Mouse (Mus musculus) kidney, embryonic 16.5 days (tissue): ENCODE results near the gene Sat1. TPM values are rescaled to one million over a fixed set of nuclear protein-coding genes. Genes with fewer than 3 reads are reported as not detected.
"Not testable (repeated sequence)": the region's sequence is repeated elsewhere in the genome, so short reads cannot be mapped to it uniquely, and the experiment has no call there.

ENCODE experiments used
- ATAC-seq: fragments of 200-750 bp; cut with Nextera tagmentation; 2 replicates; pipeline ENCODE4 v1.8.0; 2017; ENCODE audit warnings: moderate TSS enrichment; ENCODE audit not compliant: low FRiP score, low TSS enrichment
- H3K27ac ChIP-seq: fragments of 300-500 bp; sonication (generic); 2 replicates; pipeline ENCODE4 v1.5.1; 2014; ENCODE audit warnings: low read length
- H3K27me3 ChIP-seq: fragments of 300-500 bp; sonication (generic); 2 replicates; pipeline ENCODE4 v1.6.1; 2014; ENCODE audit warnings: low read length, control low read depth, mixed read lengths; ENCODE audit not compliant: insufficient read depth
- H3K36me3 ChIP-seq: fragments of 300-500 bp; sonication (generic); 2 replicates; pipeline ENCODE4 v1.6.1; 2014; ENCODE audit warnings: low read length, control low read depth, mixed read lengths; ENCODE audit not compliant: insufficient read depth
- H3K4me1 ChIP-seq: fragments of 300-500 bp; sonication (generic); 2 replicates; pipeline ENCODE4 v1.6.1; 2014; ENCODE audit warnings: low read length, control low read depth, mixed read lengths; ENCODE audit not compliant: insufficient read depth
- H3K4me2 ChIP-seq: fragments of 300-500 bp; sonication (generic); replicated peaks from 2 replicates; pipeline ENCODE4 v1.6.1; 2014; ENCODE audit warnings: low read depth, low read length
- H3K4me3 ChIP-seq: fragments of 300-500 bp; sonication (generic); 2 replicates; pipeline ENCODE4 v1.5.1; 2014; ENCODE audit warnings: mild to moderate bottlenecking, low read length
- H3K9ac ChIP-seq: fragments of 300-500 bp; sonication (generic); replicated peaks from 2 replicates; pipeline ENCODE4 v1.6.1; 2014; ENCODE audit warnings: low read length
- H3K9me3 ChIP-seq: fragments of 300-500 bp; sonication (generic); 2 replicates; pipeline ENCODE4 v1.6.1; 2016; ENCODE audit warnings: low read length, control low read depth
- WGBS: fragments of 180-500 bp; shearing (Covaris S2); extraction: QIAGEN DNeasy Blood & Tissue Kit; methylation state at CpG from one replicate; pipeline ENCODE4 v1.1.7; 2014; 5-methylcytosine and 5-hydroxymethylcytosine counted together
- polyA plus RNA-seq: library from polyadenylated mRNA; unstranded; fragments of >200 nt; fragmentation: Nextera tagmentation; extraction: Ambion mirVana; gene quantifications from 2 replicates; pipeline ENCODE4 v1.2.1, GENCODE M21; 2015

The Sat1 gene
- polyA plus RNA-seq = 207 and 217 TPM in 2 replicates

DNA sequence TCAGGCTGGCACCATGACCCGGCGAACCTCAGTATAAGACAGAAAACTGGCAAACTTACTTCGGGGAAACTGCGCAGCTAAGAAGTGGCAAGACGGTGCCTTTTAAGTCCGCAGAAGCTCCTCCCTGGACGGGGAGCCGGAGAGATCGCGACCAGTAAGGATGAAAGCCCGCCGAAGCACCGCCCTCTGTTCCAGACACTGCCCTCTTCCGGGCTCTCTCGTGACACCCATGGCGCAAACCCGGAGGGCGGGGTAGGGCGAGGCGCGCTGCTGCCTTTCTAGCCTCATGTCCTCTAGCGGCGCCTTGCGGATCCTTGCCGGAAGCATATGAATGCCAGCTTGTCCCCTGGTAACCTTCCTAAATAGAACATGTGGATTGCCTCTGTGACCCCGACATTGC lies at the start of gene Sat1:
Sat1 (minus strand) TSS at position 179 of the 400 bp plus-strand sequence.
- H3K27ac ChIP-seq = peak within 1 kb of the TSS; percentile 68

DNA sequence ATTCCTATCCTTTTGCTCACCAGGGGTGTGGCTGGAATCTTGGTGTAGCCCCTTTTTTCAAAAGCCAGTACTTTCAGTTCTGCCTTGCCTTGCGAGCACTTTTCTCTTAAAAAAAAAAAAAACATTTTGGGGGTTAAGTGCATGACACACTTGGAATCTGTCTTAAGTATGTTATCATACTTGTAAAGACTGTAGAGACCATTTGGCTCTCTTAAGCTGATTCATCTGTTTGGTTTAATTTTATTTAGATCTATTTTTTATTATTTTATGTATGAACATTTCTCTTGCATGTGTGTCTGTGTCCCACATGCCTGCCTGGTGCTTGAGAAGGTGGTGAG lies 46.6 kb upstream of the Sat1 start:
- H3K27ac ChIP-seq = no peak overlapping the region
- 58% methylated on average over 1 of the region's 1 CpGs for WGBS

More for the DNA sequence above, at the start of gene Sat1:
- 22% methylated on average over 26 of the region's 26 CpGs for WGBS
- ATAC-seq = peak; percentile 99
- Histone ChIP-seq H3K9ac (peak within 1 kb of the TSS; percentile 60), H3K4me1 (no peaks in the 10 kb centered on the region), H3K4me2 (peak within 1 kb of the TSS; percentile 51), H3K36me3 (no peaks in the 10 kb centered on the region), H3K27me3 (no peaks in the 10 kb centered on the region), H3K9me3 (no peaks in the 10 kb centered on the region), H3K4me3 (peak within 1 kb of the TSS; percentile 51)

DNA sequence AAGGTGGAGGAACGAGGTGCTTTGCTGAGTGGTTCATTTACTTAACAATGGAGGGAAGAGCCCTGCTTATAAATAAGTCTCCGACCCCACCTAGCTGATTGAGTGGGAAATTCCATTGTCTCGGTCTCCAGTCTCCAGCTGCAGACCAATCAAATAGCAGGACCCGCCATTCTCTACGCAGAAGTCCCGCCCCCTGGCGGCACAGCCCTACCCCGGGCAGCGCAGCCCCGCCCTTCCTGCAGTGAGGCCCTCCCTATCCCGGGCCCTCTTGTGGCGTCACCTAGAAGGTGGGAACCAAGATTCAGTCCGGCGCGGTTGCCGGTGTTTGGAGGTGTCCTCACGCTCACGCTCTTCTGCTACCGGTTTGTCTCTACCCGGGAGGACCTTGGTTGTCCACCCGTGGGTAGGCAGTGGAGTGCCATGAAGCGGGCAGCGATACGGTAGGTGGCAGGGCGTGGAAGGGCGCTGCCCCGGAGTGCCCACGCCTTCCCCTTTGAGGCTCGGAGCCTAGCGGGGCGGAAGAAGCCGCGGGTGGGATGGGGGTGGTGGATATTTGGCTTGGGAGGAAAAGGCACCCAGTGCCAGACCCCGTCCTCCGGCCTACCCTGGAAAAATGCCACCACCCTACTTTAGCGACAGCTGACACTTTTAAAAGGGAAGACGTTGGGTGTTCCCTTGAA lies 46.1 kb upstream of the Sat1 start, which contains the start of gene Acot9:
Acot9 (plus strand) TSS at position 209 of the 680 bp plus-strand sequence.
- H3K27ac ChIP-seq = 0 out of 2 replicates have a peak within 1 kb of the TSS, but pooled peaks have one; percentile 29
- H3K4me2 ChIP-seq = peak within 1 kb of the TSS; percentile 51
- no peaks in the 10 kb centered on the region for H3K36me3 ChIP-seq
- no peaks in the 10 kb centered on the region for H3K4me1 ChIP-seq
- WGBS = 22% methylated on average over 37 of the region's 37 CpGs
- H3K9ac ChIP-seq = peak within 1 kb of the TSS; percentile 72
- peak within 1 kb of the TSS; percentile 65 for H3K4me3 ChIP-seq
- no peaks in the 10 kb centered on the region for H3K27me3 ChIP-seq
- no peaks in the 10 kb centered on the region for H3K9me3 ChIP-seq
- ATAC-seq = peak; percentile 100

More for the DNA sequence above, 46.6 kb upstream of the Sat1 start:
- peak overlapping the region; percentile 51 for H3K4me2 ChIP-seq
- H3K4me3 ChIP-seq = peak overlapping the region; percentile 65
- peak overlapping the region; percentile 72 for H3K9ac ChIP-seq
- H3K9me3 ChIP-seq = no peaks in the 10 kb centered on the region
- no peaks in the 10 kb centered on the region for H3K27me3 ChIP-seq
- ATAC-seq = no peak
- no peaks in the 10 kb centered on the region for H3K4me1 ChIP-seq
- no peaks in the 10 kb centered on the region for H3K36me3 ChIP-seq

DNA sequence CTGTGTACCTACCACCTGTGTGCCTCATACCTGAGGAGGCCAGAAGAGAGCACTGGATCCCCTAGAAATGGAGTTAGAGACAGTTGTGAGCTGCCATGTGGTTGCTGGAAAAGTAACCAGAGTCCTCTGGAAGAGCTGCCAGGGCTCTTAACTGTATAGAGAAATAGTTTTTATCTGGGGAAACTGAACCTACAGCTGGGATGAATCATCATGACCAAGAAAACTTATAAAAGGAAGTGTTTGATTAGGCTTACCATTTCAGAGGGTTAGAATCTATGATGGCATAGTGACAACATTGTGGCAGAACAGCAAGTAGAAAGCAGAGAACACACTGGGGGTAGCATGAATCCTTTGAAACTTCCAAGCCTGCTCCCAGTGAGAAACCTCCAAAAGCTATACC lies 40.6 kb upstream of the Sat1 start:
- Histone ChIP-seq H3K4me1 (no peaks in the 10 kb centered on the region), H3K4me3 (no peak overlapping the region), H3K36me3 (no peaks in the 10 kb centered on the region), H3K4me2 (no peak overlapping the region), H3K27me3 (no peaks in the 10 kb centered on the region), H3K9ac (no peak overlapping the region), H3K9me3 (no peaks in the 10 kb centered on the region), H3K27ac (no peak overlapping the region)
- ATAC-seq = no peak

DNA sequence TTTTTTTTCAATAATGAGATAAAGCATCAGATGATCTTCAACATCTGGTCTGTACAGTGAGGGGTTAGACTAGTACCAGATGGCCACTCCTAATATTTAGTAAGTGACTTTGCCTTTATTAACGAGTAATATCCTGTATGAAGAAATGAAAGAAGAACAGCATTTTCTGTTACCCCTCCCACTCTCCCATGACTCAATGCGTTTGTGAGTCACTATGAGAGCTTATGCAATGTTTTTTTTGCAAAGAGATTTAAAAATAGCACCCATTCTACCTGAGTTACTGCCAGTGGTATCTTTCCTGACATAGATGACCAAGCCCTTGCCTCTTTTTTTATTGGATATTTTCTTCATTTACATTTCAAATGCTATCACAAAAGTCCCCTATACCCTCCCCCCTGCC lies 2.0 kb upstream of the Sat1 start:
- H3K4me3 ChIP-seq = no peak overlapping the region
- no peaks in the 10 kb centered on the region for H3K27me3 ChIP-seq
- no peak for ATAC-seq
- no peaks in the 10 kb centered on the region for H3K4me1 ChIP-seq
- no peak overlapping the region for H3K9ac ChIP-seq
- no peak overlapping the region for H3K27ac ChIP-seq
- no peaks in the 10 kb centered on the region for H3K36me3 ChIP-seq
- no peak overlapping the region for H3K4me2 ChIP-seq
- H3K9me3 ChIP-seq = no peaks in the 10 kb centered on the region
- 75% methylated on average over 2 of the region's 2 CpGs for WGBS

DNA sequence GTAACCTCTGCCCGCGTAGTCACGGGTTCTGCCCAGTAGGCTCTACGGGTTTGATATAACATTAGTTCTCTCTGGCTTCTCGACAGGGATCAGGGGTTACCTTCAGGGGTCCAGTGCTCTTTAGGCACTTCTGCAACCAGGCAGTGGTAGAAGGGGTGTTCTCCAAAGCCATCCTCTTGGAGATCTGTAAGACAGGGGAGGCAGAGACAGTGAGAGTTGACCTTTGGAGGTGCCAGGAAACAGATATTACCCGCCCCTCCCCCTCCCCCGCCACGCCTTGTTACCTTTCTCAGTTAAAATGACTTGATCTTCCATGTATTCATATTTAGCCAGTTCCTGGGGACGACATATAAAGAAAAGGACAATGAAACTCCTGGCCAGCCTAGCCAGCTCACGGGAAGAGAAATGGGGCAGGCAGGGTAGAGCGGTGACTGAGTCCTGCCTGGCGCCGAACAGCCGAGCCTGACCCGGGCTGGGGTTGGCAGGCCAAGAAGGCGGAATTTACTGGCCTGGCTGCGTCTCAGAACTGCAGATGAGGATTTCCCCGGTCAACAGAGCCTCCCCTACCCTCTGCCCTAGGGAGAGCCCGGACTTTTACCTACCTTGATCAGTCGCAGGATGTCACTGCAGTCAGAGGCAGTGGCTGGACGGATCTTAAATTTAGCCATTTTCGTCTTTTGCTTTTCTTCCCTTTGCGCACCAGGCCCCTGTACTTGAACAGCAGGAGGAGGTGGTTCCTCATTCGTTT lies 574 bp downstream of the Sat1 start:
- peak overlapping the region; percentile 60 for H3K9ac ChIP-seq
- WGBS = 27% methylated on average over 22 of the region's 24 CpGs
- no peaks in the 10 kb centered on the region for H3K4me1 ChIP-seq
- H3K4me3 ChIP-seq = peak overlapping the region; percentile 51
- peak overlapping the region; percentile 51 for H3K4me2 ChIP-seq
- no peaks in the 10 kb centered on the region for H3K36me3 ChIP-seq
- peak overlapping the region; percentile 68 for H3K27ac ChIP-seq
- H3K9me3 ChIP-seq = no peaks in the 10 kb centered on the region
- no peaks in the 10 kb centered on the region for H3K27me3 ChIP-seq
- peak; percentile 82 for ATAC-seq

DNA sequence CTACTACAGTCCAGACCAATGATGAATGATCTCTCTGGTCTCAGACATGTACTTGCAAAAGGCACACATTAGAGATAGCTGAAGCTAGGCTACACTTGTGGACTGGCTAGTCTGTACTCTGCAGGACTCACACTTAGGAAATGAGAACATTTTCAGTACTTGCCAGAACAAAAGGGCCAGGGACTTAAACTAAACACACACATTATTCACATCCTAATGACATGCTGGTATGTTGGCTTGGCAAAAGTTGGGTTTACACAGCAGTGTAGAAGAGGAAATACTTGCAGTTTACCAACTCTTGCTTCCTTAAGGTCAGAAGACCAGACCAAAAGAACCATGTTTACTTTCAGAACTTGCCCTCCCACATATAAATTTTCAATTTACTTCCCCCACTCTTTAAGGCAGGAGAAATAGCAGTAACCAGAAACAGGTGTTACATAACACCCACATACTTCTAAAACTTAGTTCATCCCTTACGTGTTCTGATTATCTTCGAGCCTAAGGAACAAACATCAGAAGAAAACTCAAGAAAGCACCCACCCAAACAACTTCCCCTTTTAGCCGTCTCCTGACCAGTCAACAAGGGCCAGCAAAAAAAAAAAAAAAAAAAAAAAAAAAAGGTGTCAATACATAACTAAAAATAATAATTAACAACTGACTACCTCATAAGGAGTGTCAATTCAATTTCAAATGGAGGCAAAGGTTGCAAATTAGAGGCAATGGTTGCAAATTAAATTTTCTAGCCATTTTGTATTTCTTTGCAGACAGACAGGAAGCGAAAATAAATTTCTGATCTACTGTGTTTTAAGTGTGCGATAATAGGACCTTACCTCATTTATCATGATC lies 1.7 kb downstream of the Sat1 start:
- Histone ChIP-seq H3K27ac (no peak overlapping the region), H3K4me1 (no peaks in the 10 kb centered on the region), H3K9ac (no peak overlapping the region), H3K27me3 (no peaks in the 10 kb centered on the region), H3K36me3 (no peaks in the 10 kb centered on the region), H3K9me3 (no peaks in the 10 kb centered on the region), H3K4me3 (peak overlapping the region; percentile 51), H3K4me2 (peak overlapping the region; percentile 51)
- no peak for ATAC-seq
- WGBS = 70% methylated on average over 5 of the region's 5 CpGs

DNA sequence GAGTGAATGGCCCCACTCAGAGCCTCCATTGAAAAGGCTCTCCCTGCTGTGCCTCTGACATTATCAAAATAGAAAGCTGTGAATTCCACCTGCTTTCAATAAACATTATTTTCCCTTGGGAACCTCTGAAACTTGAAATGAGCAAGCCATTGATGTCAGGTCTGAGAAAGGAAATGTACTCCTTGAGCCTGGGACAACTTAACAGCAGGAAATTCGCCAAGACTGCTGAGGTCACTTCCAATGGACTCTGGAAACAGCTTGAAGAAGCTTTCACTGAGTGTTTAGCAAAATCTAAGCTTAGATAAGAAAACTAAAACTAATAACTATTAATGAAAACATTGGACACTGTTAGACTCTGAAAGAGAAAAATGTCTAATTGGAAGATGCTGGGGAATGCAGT lies 7.6 kb downstream of the Sat1 start:
- Histone ChIP-seq H3K4me1 (no peaks in the 10 kb centered on the region), H3K9ac (no peak overlapping the region), H3K27me3 (no peaks in the 10 kb centered on the region), H3K9me3 (no peaks in the 10 kb centered on the region), H3K4me3 (no peak overlapping the region), H3K27ac (no peak overlapping the region), H3K36me3 (no peaks in the 10 kb centered on the region), H3K4me2 (no peak overlapping the region)
- no peak for ATAC-seq
- 32% methylated on average over 1 of the region's 1 CpGs for WGBS

DNA sequence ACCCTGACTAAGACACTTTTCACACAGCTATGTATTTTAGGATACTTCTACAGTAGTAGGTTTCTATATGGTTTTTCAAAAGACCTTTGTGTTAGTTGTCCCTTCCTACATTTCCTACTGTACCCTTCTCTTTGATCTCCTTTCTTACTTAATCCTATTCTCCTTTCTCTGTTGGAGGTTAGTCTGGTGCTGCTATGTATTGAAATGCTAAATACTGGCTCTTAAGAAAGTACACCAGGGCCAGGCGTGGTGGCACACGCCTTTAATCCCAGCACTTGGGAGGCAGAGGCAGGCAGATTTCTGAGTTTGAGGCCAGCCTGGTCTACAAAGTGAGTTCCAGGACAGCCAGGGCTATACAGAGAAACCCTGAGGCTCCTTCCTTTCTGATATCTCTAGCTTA lies 10.8 kb downstream of the Sat1 start:
- H3K27me3 ChIP-seq, H3K4me1 ChIP-seq, H3K9me3 ChIP-seq, H3K9ac ChIP-seq, H3K4me2 ChIP-seq, H3K36me3 ChIP-seq, H3K4me3 ChIP-seq, H3K27ac ChIP-seq, ATAC-seq: not testable (repeated sequence)
- 95% methylated on average over 2 of the region's 2 CpGs for WGBS
